Mouse (Mus musculus) v-Abl transformed pro-B cells (cell line): ENCODE results near the gene Dusp13.

Experiments
- in situ Hi-C, 2 experiments: fragments of 400-800 bp; cut with MboI; formaldehyde crosslinking; loops; one replicate each; pipeline ENCODE4 v1.15.1; 2025; ENCODE audit not compliant: unreplicated experiment in 2 of 2

Dusp13 gene

GRCm38 (mm10) chr14:21711231-21711630 lies 39.8 kb downstream of the Dusp13 start:
- in situ Hi-C loops, result no loop called here

GRCm38 (mm10) chr14:21709545-21709944 lies 41.4 kb downstream of the Dusp13 start:
- in situ Hi-C loops, result no loop called here

- in situ Hi-C loops, result no loop called here
Measured at GRCm38 (mm10) chr14:21706759-21707571, 44.0 kb downstream of the Dusp13 start.

DNA sequence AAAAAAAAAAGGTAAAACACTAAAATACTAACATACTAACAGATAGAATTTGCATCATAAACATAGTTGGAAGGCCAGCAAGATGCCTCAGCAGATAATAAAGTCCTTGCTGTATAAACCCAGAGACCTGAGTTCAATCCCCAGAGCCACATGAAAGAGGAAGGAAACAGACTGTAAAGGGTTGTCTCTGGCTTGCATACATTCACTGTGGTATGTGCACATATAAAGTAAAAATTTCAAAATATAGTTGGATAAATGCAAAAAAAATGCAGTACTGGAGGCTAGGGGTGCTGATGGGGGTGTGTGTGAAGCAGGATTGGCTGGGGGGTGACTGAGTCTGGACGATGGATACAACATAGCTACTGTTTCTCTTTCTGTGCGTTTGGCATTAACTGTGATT lies 45.5 kb downstream of the Dusp13 start:
- in situ Hi-C loops, result no loop called here

GRCm38 (mm10) chr14:21703255-21703654 lies 47.7 kb downstream of the Dusp13 start:
- in situ Hi-C loops, result no loop called here

- in situ Hi-C loops, result no loop called here
Measured at GRCm38 (mm10) chr14:21702691-21703090, 48.3 kb downstream of the Dusp13 start.

GRCm38 (mm10) chr14:21696186-21696830 lies 54.7 kb downstream of the Dusp13 start:
- in situ Hi-C loops, result no loop called here

DNA sequence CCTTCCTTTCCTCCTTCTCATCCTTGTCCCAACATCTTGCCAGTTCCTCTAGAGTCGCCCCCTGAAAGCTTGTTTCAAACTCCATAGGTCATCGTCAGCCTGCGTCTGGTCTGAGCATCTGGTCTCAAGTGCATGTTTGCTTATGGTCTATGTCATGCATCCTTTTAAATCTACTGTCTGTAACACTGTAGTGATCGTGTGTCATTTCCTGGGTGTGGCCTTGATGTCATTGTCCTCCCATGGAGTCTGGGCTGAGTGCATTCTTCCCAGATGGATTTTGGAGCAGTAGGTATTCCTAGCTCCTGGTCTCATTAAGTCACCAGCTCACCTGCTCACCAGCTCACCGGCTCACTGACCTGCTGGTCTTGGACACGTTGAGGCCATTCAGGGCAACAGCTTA lies 56.0 kb downstream of the Dusp13 start:
- in situ Hi-C loops, result no loop called here

DNA sequence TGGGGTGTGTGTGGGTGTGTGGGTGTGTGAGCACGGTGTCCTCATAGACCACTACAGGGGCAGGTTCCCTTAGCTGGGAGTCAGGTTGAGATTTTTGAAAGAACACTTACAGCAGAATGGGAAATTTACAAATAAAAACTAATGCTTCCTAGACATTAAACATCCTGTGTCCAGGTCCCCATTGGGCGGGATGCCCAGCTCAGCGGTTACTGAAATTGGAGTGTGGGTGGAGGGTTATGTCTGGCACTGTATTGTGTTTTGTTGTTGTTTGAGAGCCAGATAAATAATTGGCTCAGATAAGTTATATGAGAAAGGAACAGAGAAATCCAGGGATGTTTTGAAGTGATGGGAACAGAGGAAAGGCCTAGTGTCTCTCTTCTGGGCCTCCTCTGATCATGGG lies 59.9 kb downstream of the Dusp13 start:
- in situ Hi-C loops, result no loop called here

- in situ Hi-C loops, result no loop called here
Measured at GRCm38 (mm10) chr14:21686376-21687279, 64.4 kb downstream of the Dusp13 start.

- in situ Hi-C loops, result no loop called here
Measured at GRCm38 (mm10) chr14:21685411-21686146, 65.4 kb downstream of the Dusp13 start.

DNA sequence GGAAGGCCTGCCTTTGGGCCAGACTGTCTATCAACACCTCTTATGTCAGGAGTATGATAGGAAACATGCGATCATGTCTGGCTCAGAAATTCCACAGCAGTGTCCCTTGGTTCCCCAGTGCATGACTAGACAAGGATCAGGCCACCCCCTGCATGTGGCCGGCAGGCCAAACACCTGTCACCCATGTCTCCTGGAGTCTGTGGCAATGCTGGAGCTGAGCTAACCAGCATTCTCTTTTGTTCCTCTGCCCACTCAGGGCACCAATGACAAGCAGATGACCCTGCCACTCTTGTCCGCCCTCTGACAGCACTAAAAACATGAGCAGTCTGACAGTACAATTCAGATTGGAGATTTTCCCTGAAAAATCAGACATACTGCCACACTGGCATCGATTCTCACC lies 67.1 kb downstream of the Dusp13 start:
- in situ Hi-C loops, result no loop called here
